Mouse (Mus musculus) C2C12 (cell line): ENCODE results near the gene Fmnl3.

Experiments
- CEBPB ChIP-seq: IDR thresholded peaks from one replicate; pipeline ENCODE4 v1.6.1; 2011; ENCODE audit warnings: low read depth, mild to moderate bottlenecking, control low read depth, moderate library complexity
- CTCF ChIP-seq: IDR thresholded peaks from one replicate; pipeline ENCODE4 v1.5.1; 2011; ENCODE audit not compliant: control insufficient read depth, insufficient read depth, insufficient read length
- MAX ChIP-seq: IDR thresholded peaks from one replicate; pipeline ENCODE4 v1.6.1; 2011; ENCODE audit warnings: mild to moderate bottlenecking, control low read depth
- USF1 ChIP-seq: IDR thresholded peaks from one replicate; pipeline ENCODE4 v1.6.1; 2011; ENCODE audit warnings: low read depth, mild to moderate bottlenecking, control low read depth, moderate library complexity

- TF ChIP-seq USF1 (no peak), CEBPB (no peak), CTCF (no peak), MAX (no peak)
Measured at GRCm38 (mm10) chr15:99364921-99365320, 5.4 kb downstream of the Fmnl3 start.
